Mouse (Mus musculus): ENCODE results near the gene Eif2b1.
"Not testable (repeated sequence)": the region's sequence is repeated elsewhere in the genome, so short reads cannot be mapped to it uniquely, and the experiment has no call there.

The Eif2b1 gene

DNA sequence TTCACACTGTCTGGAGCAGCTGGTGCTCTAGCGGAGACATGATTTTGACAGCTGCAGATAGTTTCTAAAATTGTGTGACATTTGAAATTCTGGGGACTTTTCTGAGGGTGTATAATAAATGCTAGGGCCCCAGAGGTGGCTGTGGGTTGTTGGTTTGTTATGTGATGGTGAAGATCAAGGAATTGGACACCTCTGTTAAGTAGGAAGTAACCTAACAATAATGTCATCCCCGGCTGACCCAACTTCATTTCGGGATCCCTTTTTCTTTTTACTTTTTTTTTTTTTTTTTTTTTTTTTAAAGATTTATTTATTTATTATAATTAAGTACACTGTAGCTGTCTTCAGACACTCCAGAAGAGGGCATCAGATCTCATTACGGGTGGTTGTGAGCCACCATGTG lies 28.2 kb downstream of the Eif2b1 start:
- not testable (repeated sequence) for DNase-seq (ENCODE audit: low spot score in 2 of 2)

DNA sequence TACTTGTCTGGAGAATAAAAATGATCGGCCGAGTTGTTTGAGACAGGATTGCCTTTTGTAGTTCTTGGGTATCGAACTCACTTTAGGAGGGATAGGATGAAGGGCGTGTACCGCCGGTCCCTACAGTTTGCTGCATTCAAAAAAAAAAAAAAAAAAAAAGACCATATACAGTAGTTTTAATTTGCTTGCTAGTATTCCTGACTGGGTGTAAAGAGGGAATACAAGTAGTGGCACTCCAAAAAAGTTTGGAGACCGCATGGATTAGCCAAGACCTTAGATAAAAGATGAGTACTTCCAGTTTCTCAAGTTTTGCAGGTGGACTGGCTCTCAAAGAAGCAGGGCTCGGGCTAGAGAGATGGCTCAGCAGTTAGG lies 37.3 kb downstream of the Eif2b1 start:
- DNase-seq (ENCODE audit: low spot score in 2 of 2) = no peak

DNA sequence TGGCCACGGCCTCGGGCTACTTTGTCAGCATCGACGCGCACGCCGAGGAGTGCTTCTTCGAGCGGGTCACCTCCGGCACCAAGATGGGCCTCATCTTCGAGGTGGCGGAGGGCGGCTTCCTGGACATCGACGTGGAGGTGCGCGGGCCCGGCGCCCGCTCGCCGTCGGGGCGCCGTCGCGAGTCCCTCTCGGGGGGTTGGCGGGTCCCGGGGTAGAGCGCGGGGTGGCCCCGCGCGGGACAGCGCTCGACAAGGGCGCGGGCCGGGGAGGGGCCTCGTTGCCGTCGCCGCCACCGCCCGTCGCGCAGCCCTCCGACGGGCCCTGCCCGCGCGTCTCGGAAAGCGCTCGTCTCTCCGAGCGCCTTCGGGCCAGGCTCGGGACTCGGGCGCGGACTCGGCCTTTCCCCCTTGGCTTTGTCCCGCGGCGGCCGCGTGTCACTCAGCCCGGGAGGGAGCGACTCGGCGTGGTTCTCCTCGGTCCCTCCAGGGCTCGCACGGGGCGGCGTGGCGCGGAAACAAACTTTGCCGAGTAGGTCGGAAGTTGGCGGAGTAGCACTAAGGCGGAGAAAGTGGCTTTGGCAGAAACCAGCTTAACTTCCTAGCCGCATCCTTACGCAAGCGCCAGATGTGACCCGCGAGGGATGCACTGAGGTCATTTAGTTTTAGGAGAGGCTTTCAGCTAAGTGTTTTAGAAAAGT lies 37.9 kb downstream of the Eif2b1 start:
- peak in 1 of 2 experiments; percentile 59 for DNase-seq (ENCODE audit: low spot score in 2 of 2)

GRCm38 (mm10) chr5:124540383-124540786 lies 38.5 kb downstream of the Eif2b1 start, which contains the start of gene Tmed2:
Gene Tmed2 (plus strand): TSS chr5:124540695.
- peak; percentile 79 to 93 for DNase-seq (ENCODE audit: low spot score in 2 of 2)

DNA sequence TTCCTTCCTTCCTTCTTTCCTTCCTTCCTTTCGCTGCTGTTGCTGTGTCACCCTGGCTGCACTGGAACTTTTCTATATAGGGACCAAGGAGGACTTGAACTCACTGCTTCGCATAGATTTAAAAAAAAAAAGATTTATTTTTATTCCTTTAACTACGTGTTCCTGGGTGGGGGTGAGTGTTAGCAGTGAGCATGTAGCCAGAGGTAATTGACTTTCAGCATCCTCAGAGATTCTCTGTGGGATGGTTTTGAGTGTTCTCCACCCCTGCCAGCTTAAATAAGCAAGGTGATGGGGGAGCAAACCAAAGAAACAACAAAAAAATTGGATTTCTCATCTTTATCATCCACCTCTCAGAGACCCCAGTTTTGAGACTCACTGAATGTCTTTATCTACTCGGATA lies 39.0 kb downstream of the Eif2b1 start:
- no peak for DNase-seq (ENCODE audit: low spot score in 2 of 2)

- peak in 1 of 2 experiments; percentile 31 for DNase-seq (ENCODE audit: low spot score in 2 of 2)
Observed at GRCm38 (mm10) chr5:124538813-124539792, 39.8 kb downstream of the Eif2b1 start.

- no peak for DNase-seq (ENCODE audit: low spot score in 2 of 2)
Observed at GRCm38 (mm10) chr5:124536776-124537175, 42.2 kb downstream of the Eif2b1 start.

DNA sequence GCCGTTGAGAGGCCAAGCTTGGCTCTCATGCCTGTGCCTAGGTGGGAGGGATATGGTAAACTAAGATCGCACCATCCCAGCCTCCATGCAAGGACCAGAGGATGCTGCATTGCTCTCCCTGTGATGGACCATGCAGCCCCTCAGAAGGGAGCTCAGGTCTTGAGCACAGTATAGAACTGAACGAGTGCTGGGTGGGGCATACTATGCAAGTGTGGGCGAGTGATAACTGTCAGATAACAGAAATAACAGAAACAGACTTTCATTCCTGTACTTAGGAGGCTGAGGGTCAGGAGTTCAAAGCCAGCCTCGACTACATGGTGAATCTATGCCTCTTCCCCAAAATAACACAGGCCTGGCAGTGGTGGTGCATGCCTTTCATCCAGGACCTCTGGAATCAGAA lies 43.9 kb downstream of the Eif2b1 start:
- DNase-seq (ENCODE audit: low spot score in 2 of 2) = no peak

DNA sequence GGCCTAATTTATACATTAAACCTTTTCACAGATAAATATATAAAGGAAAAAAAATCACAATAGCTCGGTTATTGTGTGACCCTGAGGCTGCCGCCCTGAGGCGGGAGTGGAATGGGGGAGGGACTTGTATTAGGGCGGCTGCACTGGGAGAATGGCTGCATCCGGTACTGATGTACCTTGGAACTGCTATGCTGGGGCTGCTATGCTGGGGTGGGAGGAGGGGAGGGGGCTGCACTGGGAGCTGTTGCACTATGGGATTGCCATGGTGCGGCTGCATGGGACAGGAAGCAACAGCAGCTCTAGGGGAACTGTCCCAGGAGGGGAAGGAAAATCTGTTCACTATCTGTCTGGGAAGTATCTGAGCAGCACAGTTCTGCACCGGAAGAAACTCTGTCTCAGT lies 46.5 kb downstream of the Eif2b1 start:
- DNase-seq (ENCODE audit: low spot score in 2 of 2) = no peak

DNA sequence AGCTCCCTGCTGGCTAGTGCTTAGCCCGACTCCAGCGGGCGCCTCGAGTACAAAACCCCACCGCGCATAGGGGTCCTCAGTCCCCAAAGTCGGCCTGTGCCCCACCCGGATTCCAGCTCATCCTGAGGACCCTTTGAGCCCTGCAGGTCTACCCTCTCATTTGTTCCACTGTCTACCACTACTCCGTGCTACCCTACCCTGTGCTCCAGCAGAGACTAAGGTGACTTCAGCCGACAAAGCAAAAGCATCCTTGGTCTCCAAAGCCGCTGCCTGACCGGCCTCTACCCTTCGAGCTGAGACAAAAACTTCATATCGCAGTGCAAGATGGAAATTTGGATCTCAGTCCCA lies 47.4 kb downstream of the Eif2b1 start:
- DNase-seq (ENCODE audit: low spot score in 2 of 2) = no peak

DNA sequence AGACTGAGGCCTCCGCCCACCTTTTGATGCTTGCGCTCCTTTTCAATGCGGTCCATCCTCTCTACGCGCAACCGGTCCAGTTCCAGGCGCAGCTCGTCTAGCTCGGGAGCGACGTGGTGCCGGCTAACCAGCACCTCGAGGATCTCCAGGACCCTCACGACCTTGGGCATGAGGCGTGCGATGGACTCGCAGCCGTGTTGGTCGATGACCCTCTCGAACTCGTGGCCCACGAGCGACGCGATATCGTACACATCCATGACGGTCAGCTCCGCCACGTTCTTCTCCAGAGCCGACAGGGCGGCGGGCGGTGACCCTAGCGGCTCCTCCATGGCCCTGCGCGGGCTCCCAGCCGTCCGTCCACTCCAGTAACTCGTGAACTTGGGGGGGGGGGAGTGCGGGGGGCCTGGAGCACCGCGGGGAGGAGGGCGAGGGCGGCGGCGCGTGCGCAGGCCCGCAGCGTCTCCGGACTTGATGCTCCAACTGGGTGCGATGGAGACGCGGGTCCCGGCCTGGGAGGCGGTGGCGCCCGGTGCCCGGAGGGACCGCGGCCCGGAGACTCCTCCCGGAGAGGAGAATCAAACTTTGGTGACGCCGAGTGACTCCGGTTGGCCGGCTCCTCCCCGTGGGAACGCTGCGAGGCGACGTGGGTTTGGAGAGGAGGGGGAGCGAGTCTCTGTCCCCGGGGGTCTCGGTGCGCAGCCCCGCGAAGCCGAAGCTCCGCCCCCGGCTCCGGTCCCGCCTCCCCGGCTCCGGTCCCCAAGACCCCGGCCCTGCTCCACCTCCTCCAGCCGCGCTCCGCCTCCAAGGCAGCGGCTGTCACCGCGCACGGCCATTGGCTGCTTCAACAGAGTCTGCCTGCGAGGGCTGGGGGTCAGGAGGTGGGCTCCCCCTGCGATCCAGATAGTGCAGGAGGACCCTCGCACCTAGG lies 48.0 kb downstream of the Eif2b1 start, which contains the start of gene Rilpl1:
Rilpl1 (minus strand) TSS at position 737 of the 928 bp plus-strand sequence.
- peak; percentile 74 to 83 for DNase-seq (ENCODE audit: low spot score in 2 of 2)

GRCm38 (mm10) chr5:124529697-124530096 lies 49.2 kb downstream of the Eif2b1 start:
- DNase-seq (ENCODE audit: low spot score in 2 of 2) = no peak

GRCm38 (mm10) chr5:124529191-124529651 lies 49.7 kb downstream of the Eif2b1 start:
- DNase-seq (ENCODE audit: low spot score in 2 of 2) = no peak

DNA sequence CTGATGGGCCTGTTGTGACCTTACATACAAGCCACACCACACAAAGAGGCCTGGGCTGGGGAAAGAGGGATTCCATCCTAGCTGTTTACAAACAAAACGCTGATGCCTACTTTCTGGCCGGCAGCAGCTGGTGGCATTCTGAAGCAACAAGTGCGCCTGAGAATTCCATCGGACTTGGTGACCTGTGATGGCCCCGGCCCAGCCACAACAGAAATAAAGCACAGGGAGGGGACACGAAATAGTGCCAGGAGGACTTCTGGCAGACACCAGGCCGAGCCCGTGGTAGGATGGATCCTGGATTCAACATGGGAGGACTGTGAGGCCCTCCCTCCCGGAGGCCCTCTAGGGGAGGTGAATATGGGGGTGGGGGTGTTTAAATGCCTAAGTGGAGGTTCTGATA lies 50.1 kb downstream of the Eif2b1 start:
- no peak for DNase-seq (ENCODE audit: low spot score in 2 of 2)

DNA sequence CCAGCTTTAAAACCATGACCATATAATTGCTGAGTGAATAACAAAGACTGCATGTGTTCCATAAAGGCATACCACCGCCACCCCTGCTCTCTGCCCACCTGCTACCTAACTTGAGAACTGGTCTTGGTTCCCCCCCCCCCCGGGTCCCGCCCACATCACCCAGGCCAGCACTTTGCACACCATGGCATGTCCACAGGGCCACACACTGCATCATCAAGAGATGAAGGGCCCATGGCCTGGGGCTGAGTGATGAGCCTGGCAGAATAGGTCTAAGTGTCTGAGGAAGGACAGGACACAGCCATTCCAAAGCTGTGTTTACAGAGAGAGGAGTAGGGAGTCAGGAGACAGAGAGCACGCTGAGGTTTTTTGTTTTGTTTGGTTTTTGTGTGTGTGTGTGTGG lies 50.6 kb downstream of the Eif2b1 start:
- no peak for DNase-seq (ENCODE audit: low spot score in 2 of 2)

- no peak for DNase-seq (ENCODE audit: low spot score in 2 of 2)
Observed at GRCm38 (mm10) chr5:124524943-124525342, 54.0 kb downstream of the Eif2b1 start.

- DNase-seq (ENCODE audit: low spot score in 2 of 2) = no peak
Observed at GRCm38 (mm10) chr5:124523032-124523431, 55.9 kb downstream of the Eif2b1 start.

GRCm38 (mm10) chr5:124521588-124521987 lies 57.3 kb downstream of the Eif2b1 start:
- DNase-seq (ENCODE audit: low spot score in 2 of 2) = no peak
